Mouse (Mus musculus): ENCODE measurements at regions not wholly inside any gene's neighbourhood (a gene's known extent, or its start where the extent isn't known, plus 50 kb on each side); places are given as distances from the start of the nearest gene placed in this dataset.

DNA sequence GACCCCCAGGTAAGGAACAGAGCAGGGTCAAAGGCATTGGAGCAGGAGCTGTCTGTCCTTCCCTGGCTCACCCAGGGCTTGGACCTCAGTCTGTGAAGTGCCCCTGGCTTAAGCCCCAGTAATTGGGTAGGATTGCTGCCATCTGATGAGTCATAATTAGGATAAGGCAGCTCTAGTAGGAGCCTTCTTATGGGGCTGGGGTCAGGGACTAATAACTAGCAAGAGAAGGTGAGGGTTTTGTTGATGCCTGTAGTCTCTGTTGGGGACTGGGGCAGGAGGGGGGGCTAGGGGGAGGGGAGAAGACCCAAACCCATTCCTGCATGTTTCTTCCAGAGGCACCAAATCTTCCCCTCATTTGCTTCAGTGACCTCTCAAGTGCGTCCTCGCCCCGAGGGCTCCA, 172.4 kb upstream of the Mki67 start:
- DNase-seq (ENCODE audit: low spot score), result no peak

DNA sequence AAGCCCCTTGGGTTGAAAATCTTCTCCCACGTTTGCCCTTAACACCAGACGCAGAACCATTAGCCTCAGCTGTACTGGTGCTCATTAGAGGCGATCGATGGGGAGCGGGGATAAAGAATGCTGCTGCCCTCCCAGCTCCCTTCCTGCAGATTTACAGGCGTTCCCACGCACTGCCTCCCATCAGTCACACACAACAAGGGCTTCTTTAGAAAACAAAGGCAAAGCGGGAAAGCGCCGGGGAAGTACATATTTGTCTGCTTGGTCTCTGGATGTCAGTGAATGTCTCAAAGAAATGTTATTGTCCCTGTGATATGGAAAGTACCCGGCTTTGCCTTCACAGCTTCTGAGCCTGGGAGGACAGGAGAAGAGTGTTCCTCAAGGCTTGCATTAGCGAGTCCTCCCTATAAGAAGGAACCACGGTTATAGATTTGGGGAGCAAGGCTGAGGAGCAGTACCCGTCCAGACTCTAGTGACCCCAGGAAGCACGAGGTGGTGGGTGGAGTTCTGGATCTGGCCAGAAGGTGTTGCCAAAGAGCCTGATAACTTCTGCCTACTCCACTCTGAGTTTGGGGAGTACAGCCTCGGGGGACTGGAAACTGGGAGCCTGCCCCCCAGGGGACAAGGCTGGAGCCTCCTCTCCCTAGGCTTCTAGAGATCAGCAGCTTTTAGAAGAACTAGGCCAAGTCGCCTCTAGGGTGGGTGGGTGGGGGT, 173.0 kb upstream of the Mki67 start:
- peak; percentile 75 for DNase-seq (ENCODE audit: low spot score)

DNA sequence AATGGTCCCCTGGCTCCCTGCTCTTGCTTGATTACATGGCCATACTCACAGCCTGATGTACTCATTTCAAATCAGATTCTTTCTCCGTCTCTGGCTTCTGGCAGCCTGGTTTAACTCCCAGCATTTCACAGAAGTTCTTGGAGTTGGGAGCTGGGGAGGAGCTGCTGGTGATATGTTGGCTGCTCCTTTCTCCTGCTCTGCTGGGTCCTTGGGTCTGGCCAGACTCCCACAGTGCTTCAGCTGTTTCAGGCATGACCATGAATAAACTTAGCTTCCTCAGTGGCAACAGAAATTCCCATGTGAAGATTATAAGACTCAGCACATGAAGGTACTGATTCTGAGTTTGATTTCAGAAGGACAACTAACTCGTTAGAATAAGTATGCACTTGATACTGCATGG, 182.7 kb upstream of the Mki67 start:
- DNase-seq (ENCODE audit: low spot score), result no peak

DNA sequence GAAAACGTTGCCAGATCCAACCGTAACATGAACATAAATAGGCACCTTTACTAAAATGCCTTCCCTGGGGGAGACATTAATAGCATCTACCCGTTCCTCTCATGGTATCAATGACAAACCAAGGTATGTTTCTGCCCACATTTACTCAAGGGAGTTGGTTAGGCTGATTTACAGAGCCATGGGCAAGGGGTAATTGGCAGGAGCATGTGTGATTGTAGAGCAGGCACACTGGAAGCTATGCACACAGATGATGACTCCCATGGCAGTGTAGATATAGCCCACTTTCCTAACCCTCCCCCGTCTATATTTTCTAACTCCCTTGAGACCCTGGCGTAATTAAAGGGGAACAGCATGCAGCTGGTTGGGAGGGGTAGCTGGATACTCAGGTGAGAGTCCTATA, 183.6 kb upstream of the Mki67 start:
- DNase-seq (ENCODE audit: low spot score), result no peak

DNA sequence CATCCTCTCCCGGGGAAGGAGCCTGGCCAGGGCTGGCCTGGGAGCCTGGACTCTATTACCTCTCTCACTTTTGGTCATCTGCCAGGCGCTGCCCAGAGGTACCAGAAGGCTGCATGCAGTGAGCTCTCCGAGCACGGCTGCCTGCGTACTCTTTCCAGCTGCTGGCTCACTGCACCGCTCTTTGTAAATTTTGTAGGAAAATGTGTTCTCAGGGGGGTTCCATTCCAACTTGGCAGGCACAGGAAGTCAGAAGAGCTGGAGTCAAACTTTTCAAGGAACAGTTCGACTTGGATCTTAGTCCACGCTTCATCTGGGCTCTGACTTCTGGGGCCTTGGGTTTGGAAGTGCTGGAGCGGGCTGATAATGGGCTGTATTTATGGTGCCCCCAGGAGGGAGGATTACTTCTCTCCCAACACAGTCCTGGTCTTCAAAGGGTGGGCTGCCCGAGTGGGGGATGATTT, 184.7 kb upstream of the Mki67 start:
- DNase-seq (ENCODE audit: low spot score), result no peak

DNA sequence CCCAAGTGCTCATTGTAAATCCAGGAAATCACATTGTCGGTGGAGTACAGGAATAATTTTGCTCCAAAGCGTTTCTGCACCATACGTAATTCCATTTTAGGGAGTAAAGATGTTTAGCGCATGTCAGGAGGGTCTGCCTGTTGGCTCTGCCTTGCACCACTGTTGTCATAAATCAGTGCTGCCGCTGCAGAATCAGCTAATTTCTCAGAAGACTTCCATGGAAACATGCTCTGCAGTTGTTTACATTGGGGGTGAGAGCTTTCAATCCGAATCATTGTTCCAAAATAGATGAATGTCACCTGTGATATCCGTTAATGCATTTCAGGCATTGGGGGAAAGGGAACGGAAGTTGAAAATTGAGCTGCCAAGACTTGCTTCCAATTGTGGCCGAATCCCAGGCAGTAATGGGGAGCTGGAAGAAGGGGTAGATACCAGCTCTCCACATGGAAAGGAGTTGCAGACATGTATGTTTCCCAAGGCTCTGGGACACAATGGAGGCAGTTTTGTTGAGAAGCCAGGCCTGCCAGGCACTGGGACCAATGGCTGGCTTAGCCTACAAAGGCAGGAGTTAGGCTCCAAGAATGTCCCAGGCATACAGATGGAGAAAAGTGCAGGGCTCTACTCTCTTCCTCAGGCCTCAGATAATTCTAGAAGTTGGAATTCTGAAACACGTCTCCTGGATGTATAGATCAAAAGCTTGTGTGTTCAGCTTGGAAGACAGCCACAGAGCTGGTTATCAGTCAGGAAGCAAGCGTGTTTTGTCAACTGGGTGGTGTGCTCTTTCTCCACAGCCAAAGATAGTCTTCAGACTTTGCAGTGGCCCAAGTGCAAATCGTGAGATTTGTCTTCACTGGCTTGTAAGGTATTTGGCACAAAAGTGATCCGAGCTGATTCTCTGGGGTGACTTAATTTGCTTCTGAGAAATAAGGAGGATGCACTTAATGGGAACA, 186.2 kb upstream of the Mki67 start:
- no peak for DNase-seq (ENCODE audit: low spot score)

DNA sequence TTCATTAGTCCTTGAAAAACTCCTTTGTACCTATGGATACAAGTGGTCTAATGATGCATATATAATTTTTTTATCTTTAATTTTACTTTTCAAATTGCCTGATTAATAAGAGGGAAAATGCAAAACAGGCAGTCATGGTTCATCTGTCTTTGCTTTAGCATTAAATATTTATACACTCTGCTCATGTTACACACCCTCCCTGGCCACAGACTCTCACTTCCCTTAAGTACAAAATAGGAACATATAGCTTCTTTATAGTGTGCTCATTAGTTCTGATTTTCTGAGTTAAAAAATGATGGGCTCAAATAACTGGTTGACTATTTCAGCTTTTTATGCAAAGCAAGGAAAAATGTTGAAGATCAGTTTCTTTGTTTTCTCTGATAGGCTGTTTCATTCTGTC, 195.2 kb upstream of the Mki67 start:
- no peak for DNase-seq (ENCODE audit: low spot score)

DNA sequence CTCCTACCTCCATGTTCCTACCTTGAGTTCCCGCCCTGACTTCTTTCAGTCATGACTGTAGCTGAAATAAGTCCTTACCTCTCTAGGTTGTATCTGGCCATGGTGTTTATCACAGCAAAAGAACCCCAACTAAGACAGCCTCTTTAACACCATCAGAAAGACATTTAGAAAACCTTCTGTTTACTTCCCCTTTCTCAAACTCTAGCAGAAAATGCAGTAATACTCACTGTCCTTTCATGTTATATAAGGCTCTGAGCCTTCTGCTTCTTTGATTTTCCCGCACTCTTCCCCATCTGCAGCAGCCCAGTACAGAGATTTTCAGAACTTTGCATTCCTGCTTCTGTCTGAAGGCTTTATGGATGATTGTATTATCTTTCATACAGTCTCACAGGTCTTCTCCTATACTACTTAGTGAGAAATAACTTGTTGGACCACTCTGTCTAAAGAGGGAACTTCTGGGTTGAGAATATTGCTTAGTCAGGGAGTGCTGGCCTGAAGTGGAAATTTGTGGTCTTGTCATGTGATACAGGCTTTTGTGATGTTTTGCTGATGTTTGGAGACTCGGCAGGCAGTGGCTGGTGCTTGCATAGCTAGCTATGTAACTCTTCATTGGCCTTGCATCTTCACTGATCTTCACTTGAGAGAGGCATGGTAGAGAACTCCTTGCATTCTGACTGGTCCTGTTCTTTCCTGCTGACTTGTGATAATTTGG, 197.9 kb upstream of the Mki67 start:
- DNase-seq (ENCODE audit: low spot score), result no peak

DNA sequence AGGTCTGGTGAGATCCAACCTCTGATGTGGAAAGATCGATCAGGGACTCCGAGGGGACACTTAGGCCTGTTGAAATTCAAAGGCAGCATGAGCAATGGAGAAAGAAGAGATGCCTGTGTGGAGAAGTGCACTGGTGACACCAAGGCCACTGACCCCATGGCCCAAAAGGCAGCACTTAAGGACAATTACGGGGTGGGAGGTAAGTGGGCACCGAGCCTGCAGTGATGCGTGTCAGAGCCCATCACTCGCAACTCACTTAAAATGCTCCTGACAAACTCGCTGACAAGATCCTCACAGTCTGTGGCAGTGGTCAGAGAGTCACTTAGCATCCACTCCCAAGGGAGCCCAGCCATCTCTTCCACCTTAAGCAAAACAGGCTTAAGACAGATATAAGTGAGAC, 207.7 kb upstream of the Mki67 start:
- DNase-seq (ENCODE audit: low spot score), result peak; percentile 57

DNA sequence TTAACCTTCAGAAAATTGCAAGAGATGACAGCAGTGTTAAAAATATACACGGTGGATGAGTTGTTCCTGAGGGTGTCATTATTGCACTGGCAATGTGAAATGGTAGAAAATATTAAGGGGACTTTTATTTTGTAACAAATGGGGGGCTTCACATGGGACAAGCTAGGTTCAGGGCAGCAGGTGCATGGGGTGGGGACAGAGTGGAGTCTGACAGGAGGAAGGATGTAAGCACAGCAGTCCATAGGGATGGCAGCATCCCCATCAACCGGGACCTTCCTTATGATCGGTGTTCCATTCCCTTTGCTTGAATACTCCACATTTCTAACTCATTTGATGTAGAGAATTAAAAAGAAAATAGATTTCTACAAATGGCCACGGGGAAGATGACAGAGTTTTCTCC, 208.5 kb upstream of the Mki67 start:
- DNase-seq (ENCODE audit: low spot score), result peak; percentile 17

DNA sequence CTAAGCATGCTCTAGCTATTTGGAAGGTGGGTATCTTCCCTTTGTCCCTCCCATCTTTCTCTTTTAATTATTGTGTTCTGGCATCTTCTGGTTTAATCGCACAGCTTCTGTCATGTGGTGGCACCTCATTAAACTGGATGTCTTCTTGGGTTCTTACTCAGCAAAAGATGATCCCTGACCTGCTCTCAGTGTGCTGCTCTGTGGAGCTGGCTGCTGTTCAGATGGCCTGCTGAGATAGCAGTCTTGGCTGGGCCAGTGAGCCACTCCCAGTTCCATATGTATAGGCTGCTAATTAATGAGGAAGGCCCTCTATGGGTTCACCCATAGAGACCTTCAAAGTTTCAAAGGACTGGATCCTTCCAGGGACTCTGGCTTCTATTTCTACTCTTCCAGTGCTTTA, 213.9 kb upstream of the Mki67 start:
- no peak for DNase-seq (ENCODE audit: low spot score)

DNA sequence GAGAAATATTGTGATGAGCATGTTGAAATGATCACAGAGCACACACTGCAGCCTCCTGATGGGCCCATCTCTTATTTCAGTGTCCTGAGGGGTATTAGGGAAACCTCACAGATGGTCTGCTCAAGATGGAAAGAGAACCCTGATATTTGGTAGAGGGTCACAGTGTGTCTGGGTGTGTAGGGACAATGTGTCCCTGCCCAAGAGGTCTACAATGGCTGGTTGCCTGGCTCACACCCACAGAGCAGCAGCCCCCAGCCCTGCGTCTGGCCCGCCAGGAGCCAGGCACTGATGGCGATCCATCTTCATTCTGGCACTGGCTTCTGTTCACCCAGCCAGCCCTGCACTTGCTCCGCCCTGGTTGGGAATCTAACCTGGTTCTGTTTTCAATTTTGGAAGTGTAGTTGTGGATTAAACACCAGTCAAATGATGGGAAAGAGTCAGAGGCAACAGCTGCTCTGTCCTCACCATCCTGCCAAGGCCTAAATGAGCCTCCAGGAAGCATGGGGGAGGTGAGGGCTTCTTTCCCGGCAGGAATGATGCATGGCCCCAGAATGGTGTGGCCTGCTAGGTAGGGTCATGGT, 216.5 kb upstream of the Mki67 start:
- DNase-seq (ENCODE audit: low spot score), result no peak

DNA sequence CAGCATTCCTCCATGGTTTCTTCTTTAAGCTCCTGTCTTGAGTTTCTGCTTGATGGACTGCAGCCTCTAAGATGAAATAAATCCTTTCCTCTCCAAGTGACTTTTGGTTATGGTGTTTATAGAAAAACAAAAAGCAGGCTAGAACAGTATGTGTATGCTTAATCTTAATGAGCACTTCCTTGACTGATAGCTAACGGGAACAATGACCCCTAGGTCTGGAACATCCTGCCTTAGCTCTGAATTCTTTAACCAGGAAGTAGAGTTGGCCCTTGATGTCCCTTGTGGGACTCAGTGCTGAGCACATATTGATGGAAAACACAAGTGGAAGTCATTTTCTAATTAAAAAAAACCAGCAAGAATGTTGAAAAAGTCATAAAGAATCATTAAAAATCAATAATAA, 219.0 kb upstream of the Mki67 start:
- DNase-seq (ENCODE audit: low spot score), result no peak

DNA sequence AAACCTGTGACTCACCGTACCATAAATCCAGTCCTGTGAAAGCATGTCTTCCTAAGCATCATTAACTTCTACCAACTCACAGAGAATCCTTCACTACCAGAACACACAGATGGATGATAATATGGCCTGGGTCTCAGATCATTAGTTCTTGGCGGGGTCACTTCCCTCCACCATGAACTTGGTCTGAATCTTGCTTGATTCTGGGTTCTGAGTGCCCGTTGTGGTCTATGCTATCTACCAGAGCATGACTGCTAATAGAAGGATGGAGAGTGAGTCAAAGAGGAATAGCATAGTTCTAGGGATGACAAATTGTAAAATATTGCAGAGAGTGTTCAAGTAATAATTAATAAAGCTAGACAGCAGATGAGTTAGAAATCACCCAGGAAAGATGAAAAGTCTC, 221.3 kb upstream of the Mki67 start:
- DNase-seq (ENCODE audit: low spot score), result no peak

DNA sequence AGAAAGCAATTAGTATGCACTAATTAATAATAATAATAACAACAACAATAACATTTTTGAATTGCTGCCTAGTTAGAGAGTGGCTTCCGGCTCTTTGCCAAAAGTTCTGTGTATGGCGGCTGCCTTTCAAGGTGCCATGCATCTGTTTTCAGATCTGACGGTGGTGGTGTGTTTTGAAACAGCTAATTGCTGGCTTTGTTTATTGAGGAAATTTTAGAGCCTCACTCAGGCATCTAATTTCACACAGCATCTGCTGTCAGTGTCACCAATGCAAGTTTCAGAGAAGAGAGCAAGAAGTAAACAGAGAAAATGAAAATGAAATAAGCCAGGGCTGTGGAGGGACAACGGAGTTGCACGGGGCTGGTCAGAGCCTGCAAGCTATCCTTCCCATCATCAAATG, 223.2 kb upstream of the Mki67 start:
- no peak for DNase-seq (ENCODE audit: low spot score)

DNA sequence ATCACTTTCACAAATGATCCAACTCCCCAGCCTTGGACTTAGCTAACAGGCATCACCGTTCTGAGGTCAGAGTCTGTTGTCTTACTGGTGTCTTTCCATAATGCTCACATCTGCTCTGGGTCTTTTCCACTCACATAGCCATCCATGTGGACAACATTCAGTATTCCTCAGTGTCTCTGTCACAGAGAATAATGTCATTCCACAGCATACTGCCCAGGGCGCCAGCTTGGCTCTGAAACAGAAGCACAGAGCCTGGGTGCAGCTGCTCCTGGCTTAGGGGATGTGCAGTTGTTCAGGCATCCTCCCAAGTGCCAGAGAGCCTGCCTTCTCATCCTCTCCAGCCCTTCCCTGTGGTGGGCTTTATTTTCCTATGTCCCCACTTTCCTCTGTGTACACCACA, 226.7 kb upstream of the Mki67 start:
- no peak for DNase-seq (ENCODE audit: low spot score)

DNA sequence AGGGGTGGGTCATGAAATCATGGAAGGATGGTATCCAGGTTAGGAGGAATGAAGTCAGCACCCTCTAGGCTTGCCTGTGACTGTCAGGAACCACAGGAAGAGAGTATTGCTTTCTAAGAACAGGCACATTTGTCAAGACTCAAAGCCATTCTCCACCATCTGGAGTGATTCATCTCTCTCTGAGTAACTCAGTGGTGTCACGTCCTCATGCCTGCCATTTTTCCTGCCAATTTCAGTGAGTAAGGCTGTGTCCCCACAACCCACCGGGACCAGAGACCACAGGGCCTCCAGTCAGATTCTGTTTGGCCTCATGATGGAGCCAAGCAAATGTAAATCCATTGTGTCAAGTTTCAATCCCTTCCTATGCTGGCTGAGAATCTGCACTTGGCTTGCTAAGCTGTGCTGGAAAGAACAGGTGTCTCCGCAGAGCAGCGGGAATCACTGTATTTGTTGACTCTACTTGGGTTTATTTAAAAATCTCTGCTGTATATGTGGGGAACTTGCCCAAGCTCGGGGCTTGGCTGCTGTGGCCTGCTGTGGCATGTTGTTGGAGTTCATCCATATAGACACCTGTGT, 230.0 kb upstream of the Mki67 start:
- DNase-seq (ENCODE audit: low spot score), result no peak

DNA sequence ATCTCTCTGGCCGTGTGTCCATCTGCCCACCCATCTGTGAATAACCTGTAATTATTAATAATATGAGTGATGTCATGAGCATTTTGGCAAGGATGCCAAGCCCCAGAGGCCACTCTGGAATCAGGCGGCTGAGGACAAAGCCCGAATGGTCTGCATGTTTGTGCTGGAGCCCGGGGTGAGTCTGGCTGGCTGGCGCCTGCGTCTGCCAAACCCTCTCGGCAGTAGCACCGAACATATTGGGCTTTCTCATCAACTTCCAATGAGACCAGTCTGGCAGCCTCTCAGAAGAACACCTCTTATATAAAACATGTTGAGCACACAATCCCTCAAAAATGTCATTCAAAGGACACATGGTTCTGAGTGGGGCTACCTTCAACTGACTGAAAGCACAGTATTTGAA, 244.9 kb upstream of the Mki67 start:
- peak; percentile 31 for DNase-seq (ENCODE audit: low spot score)

DNA sequence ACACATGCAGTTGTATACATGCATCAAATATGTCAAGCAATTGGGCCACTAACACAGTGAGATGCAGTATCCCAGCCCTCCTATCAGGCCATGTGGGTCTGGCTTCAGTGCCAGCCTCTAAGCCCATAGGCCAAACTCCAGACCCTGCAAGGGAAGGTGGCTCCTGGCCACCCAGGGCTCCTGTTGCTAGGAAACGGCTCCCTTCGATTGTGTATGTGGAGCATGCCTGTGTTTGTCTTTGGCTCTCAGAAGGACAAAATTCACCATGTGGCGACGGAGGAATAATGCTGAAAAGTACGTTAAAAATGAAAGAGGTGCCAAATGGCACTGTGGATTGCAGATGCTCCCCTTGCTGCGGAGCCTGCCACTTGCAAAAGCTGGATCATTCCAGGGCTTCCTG, 249.4 kb upstream of the Mki67 start:
- DNase-seq (ENCODE audit: low spot score), result peak; percentile 29

DNA sequence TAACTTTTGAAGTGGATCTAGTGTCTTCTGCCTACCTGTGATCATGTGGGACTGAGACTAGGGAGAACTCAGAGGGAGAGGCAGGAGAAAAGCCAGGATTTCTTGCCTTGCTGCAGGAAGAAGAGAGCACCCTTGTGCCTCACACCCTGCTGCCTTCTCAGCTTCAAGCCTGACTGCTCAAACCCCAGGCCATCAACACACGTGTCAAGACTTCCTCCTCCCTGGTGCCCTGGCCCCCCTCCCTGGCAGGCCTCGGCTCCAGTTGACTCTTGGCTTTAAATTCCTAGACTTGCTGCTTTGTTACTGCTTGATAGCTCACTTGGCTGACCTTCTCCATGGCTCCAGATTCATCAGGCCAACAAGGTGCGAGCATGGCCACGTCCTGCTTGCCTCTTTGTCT, 250.1 kb upstream of the Mki67 start:
- no peak for DNase-seq (ENCODE audit: low spot score)

DNA sequence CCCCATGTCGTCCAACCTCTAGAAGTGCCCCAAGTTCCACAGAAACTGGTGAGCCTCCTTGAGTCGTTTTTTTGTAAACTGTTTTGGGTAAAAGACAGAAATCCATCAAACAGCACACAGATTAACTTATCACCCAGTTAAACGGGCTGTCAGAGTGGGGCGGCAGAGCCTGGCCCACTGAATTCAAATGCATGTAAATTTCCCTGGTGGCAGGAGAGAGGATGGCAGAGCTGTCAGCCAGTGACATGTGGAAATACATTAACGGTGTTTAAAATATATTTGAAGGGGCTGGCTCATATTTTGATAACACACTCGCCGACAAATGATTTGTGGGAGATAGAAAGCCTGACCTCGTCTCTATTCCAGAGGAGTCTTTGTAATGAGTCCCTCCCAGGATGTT, 252.5 kb upstream of the Mki67 start:
- no peak for DNase-seq (ENCODE audit: low spot score)

DNA sequence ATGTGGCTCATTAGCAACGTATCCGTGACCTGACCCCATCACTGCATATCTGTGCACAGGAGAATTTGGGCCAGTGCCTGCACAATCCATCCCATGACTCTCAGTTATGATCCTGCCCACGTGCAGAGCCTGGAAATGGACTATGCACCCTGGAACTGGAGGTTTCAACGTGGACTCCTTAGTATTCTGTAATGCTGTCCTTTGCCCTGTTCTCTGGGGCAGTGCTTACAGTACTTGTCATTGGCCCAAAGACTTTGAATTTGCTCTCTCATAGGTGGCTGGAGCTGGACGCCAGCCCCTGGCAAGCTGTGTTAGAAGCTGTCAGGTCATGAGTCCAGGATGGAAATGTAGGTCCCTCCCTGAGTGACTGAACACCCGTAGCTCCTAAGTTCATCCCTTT, 269.9 kb upstream of the Mki67 start:
- no peak for DNase-seq (ENCODE audit: low spot score)
